Mouse (Mus musculus) testis, postnatal 10 days (tissue): ENCODE results near the gene 9230113P08Rik.
"Not testable (repeated sequence)": the region's sequence is repeated elsewhere in the genome, so short reads cannot be mapped to it uniquely, and the experiment has no call there.

Experiments used
- DNase-seq: peaks from one replicate; pipeline ENCODE4 v3.0.0; 2021; ENCODE audit warnings: low spot score

Gene 9230113P08Rik

GRCm38 (mm10) chr9:35908123-35908522 lies at the start of gene 9230113P08Rik:
Gene 9230113P08Rik (plus strand): TSS chr9:35908423.
- not testable (repeated sequence) for DNase-seq

- DNase-seq, result not testable (repeated sequence)
Observed at GRCm38 (mm10) chr9:35893112-35893511, 15.1 kb upstream of the 9230113P08Rik start.

- no peak for DNase-seq
Observed at GRCm38 (mm10) chr9:35904494-35904893, 3.7 kb upstream of the 9230113P08Rik start.

- no peak for DNase-seq
Observed at GRCm38 (mm10) chr9:35930817-35931216, 22.6 kb downstream of the 9230113P08Rik start.
